Mouse (Mus musculus): ENCODE data around the gene Cfap65. TPM values are rescaled to one million over a fixed set of nuclear protein-coding genes. Genes with fewer than 3 reads are reported as not detected.
A peak's percentile ranks its signal among the peaks of the same experiment; 100 is the strongest.

Cfap65 gene
- polyA plus RNA-seq, 1 experiment from 2014 or later = not detected

- Histone ChIP-seq H3K27ac (no peak overlapping the region), H3K9ac (no peak overlapping the region), H3K4me2 (peak overlapping the region; percentile 18), H3K4me1 (peaks cover 5% of the 10 kb centered on the region), H3K4me3 (no peak overlapping the region), H3K9me3 (no peaks in the 10 kb centered on the region), H3K36me3 (no peaks in the 10 kb centered on the region), H3K27me3 (peaks cover 99% of the 10 kb centered on the region)
- 2% methylated on average over 39 of the region's 39 CpGs for WGBS
- 0 out of 2 replicates have a peak, but pooled peaks have one; percentile 43 for ATAC-seq (ENCODE audit: insufficient number of reproducible peaks, insufficient read depth, low FRiP score, low TSS enrichment, low read depth)
These were observed 42.9 kb downstream of the Cfap65 start for GRCm38 (mm10) chr1:74892351-74893133.

- Histone ChIP-seq H3K27ac (no peak overlapping the region), H3K36me3 (no peaks in the 10 kb centered on the region), H3K9ac (no peak overlapping the region), H3K9me3 (no peaks in the 10 kb centered on the region), H3K4me3 (no peak overlapping the region), H3K4me1 (peaks cover 5% of the 10 kb centered on the region; the same call in 1 of the 2 replicates), H3K4me2 (no peak overlapping the region), H3K27me3 (peaks cover 99% of the 10 kb centered on the region)
- 4% methylated on average over 5 of the region's 8 CpGs for WGBS
- no peak for ATAC-seq (ENCODE audit: insufficient number of reproducible peaks, insufficient read depth, low FRiP score, low TSS enrichment, low read depth)
These were observed 43.9 kb downstream of the Cfap65 start for GRCm38 (mm10) chr1:74891513-74891912.

- WGBS = under 1% methylated on average over 42 of the region's 43 CpGs
- Histone ChIP-seq H3K4me2 (peak within 1 kb of the TSS; percentile 49), H3K27ac (no peak within 1 kb of the TSS), H3K4me3 (peak within 1 kb of the TSS; percentile 29), H3K27me3 (peaks cover 99% of the 10 kb centered on the region), H3K9ac (no peak within 1 kb of the TSS), H3K9me3 (no peaks in the 10 kb centered on the region), H3K36me3 (no peaks in the 10 kb centered on the region), H3K4me1 (peaks cover 28% of the 10 kb centered on the region)
- ATAC-seq (ENCODE audit: insufficient number of reproducible peaks, insufficient read depth, low FRiP score, low TSS enrichment, low read depth) = no peak
These were observed 49.9 kb downstream of the Cfap65 start, which contains the start of gene Fev for GRCm38 (mm10) chr1:74885369-74886042. TSS of gene Fev (minus strand) at chr1:74885419.

DNA sequence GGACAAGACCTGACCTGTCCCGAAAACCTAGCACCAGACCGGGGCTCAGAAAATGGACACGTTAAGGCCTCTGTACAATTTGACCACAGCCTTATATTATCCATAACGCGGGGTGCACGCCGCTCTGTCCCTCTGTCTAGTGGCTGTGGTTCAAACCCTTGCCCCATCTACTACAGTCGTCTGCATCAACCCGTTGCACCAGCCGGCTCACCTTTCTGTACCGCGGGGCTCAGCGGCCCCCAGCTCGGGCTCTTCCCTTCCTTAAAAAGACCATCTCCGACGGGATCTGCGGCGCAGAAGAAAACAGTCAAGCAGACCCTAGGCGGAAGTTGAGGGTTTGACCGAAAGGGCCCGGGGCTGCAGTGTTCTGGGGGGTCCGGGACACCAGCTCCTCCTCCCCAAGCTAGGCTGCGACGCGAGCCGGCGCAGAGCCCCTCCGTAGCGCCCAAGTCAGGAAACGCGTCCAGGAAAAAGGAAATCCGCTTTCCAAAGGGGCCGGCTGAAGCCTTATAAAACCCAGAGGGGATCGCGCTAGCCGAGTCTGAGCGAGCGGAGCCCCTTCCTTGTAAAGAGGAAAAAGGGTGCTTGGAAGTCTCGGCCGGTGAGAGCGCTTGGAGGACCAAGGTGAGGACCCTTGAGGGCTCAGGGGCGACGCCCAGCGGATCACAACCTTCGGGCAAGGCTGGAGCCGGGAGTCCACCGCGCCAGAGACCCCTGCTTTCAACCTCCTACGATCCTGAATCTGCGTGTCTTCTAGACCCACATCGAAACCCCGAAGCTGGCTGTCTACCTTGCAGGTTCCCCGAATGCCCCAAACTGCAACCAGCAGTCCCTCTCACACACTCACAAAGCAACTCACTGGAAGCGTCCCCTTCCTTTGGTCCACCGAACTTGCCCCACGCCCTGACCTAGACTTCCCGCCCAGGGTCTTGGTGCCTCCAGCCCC is 50.9 kb downstream of the Cfap65 start:
- WGBS = under 1% methylated on average over 57 of the region's 57 CpGs
- Histone ChIP-seq H3K4me3 (peak overlapping the region; percentile 29), H3K4me2 (peak overlapping the region; percentile 49), H3K4me1 (peaks cover 28% of the 10 kb centered on the region), H3K27me3 (peaks cover 97% of the 10 kb centered on the region), H3K9me3 (no peaks in the 10 kb centered on the region), H3K9ac (no peak overlapping the region), H3K27ac (no peak overlapping the region), H3K36me3 (no peaks in the 10 kb centered on the region)
- no peak for ATAC-seq (ENCODE audit: insufficient number of reproducible peaks, insufficient read depth, low FRiP score, low TSS enrichment, low read depth)

DNA sequence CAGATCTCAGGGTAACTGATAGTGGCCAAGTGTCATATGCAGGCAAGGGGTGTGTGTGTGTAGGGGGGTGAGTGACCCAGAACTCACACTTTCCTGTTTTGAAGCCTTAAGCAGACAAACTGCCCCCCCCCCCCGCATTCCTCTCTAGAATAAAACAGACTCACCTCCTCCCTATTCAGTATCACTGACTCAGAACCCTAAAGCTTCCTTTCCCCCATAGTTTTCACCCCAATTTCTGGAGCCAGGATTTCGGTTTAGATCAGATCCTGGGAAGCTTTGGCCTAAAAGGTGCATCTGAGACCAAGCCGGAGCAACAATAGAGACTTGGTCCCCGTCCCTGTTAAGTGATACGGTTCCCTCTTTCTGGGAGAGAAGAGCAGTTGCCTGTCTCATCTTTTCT is 52.0 kb downstream of the Cfap65 start:
- no peaks in the 10 kb centered on the region for H3K36me3 ChIP-seq
- no peak for ATAC-seq (ENCODE audit: insufficient number of reproducible peaks, insufficient read depth, low FRiP score, low TSS enrichment, low read depth)
- H3K4me3 ChIP-seq = no peak overlapping the region
- H3K4me2 ChIP-seq = no peak overlapping the region
- peaks cover 28% of the 10 kb centered on the region for H3K4me1 ChIP-seq
- H3K9ac ChIP-seq = no peak overlapping the region
- H3K27ac ChIP-seq = no peak overlapping the region
- H3K27me3 ChIP-seq = peaks cover 99% of the 10 kb centered on the region
- WGBS = 3% methylated on average over 5 of the region's 5 CpGs
- H3K9me3 ChIP-seq = no peaks in the 10 kb centered on the region

DNA sequence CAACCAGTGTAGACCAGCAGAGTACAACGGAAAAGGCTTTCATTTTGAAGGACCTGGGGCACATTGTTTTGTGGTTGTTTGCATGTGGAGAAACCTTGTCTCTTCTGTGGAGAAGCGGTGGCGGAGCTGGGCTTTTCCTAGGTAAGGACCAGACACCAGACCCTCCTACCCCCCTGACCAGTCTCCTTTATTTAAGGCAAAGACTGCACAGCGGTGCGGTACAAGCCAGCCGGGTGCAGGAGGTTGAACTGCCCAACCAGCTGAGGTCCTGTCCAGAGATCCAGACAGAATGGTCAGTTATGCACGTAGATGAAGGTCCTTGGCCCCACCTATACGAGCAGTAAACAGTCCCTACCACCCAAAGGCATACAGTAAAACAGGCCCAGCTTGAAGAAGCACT is 52.6 kb downstream of the Cfap65 start:
- Histone ChIP-seq H3K4me1 (peaks cover 28% of the 10 kb centered on the region), H3K27ac (no peak overlapping the region), H3K9me3 (no peaks in the 10 kb centered on the region), H3K4me2 (peak overlapping the region; percentile 64), H3K27me3 (peaks cover 99% of the 10 kb centered on the region), H3K9ac (no peak overlapping the region), H3K36me3 (no peaks in the 10 kb centered on the region), H3K4me3 (no peak overlapping the region)
- no peak for ATAC-seq (ENCODE audit: insufficient number of reproducible peaks, insufficient read depth, low FRiP score, low TSS enrichment, low read depth)
- WGBS = 1% methylated on average over 8 of the region's 8 CpGs

DNA sequence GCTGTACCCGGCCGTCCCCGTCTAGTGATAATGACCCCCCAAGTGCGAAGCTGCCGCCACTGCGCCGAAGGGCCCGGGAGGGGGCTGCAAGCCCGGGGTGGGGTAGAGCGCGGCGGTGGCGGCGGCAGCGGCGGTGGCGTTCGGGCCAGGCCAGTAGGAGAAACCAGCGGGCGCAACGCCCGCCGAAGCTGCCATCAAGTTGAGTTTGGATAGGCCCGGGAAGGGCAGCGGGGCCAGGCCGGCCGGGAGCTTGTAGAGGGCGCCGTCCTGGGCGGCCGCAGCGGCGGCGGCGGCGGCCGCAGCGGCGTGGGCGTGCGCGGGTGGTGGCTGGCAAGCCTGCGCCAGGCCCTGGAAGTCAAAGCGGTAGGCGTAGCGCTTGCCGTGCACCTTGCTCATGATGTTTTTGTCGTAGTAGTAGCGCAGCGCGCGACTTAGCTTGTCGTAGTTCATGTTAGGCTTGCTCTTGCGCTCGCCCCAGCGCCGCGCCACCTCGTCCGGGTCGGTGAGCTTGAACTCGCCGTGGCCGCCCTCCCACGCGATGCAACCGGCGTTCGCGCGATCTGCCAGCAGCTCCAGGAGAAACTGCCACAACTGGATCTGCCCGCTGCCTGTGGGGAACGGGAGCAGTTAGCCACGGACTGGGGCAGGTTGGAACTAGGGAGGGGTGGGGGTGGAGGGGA is 53.2 kb downstream of the Cfap65 start:
- Histone ChIP-seq H3K9ac (peak overlapping the region; percentile 49; the same call in 1 of the 2 replicates), H3K36me3 (no peaks in the 10 kb centered on the region), H3K27me3 (peaks cover 97% of the 10 kb centered on the region), H3K4me3 (peak overlapping the region; percentile 41), H3K4me1 (peaks cover 28% of the 10 kb centered on the region), H3K9me3 (no peaks in the 10 kb centered on the region), H3K4me2 (peak overlapping the region; percentile 64), H3K27ac (no peak overlapping the region)
- ATAC-seq (ENCODE audit: insufficient number of reproducible peaks, insufficient read depth, low FRiP score, low TSS enrichment, low read depth) = no peak
- WGBS = 2% methylated on average over 74 of the region's 74 CpGs

DNA sequence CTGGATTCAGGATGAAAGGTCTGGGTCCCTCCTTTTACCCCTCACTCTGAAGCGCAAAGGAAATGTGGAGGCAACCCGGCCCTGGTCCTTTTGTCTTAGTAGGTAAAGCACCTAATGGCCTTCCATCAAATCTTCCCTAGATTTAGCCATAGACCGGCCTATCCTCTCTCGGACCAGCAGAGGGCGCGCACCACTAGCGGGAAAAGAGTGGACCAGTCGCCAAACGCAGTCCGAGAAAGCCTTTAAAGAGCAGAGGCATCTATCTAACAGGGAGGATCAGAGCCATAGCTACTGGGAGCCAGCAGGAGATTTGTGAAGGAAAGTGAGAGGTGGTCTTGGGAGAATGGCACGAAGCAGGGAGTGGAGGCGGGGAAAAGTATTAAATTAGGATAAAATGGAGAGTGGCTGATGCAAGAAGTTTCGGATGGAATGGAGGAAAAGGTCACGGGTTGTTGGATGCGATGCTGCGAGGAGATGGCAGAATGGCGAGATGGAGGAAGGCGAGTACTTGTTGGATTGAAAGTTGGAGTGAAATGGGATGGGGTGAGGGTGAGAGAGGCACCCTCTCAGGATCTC is 54.5 kb downstream of the Cfap65 start:
- ATAC-seq (ENCODE audit: insufficient number of reproducible peaks, insufficient read depth, low FRiP score, low TSS enrichment, low read depth) = no peak
- Histone ChIP-seq H3K4me3 (0 out of 2 replicates have a peak overlapping the region, but pooled peaks have one; percentile 16), H3K4me1 (peaks cover 27% of the 10 kb centered on the region), H3K4me2 (peak overlapping the region; percentile 42), H3K9me3 (no peaks in the 10 kb centered on the region), H3K27me3 (peaks cover 97% of the 10 kb centered on the region), H3K36me3 (no peaks in the 10 kb centered on the region), H3K9ac (no peak overlapping the region), H3K27ac (no peak overlapping the region)
- WGBS = 3% methylated on average over 18 of the region's 18 CpGs

- 52% methylated on average over 3 of the region's 3 CpGs for WGBS
These were observed 58.2 kb downstream of the Cfap65 start for GRCm38 (mm10) chr1:74877199-74877598.

GRCm38 (mm10) chr1:74872218-74872617 is 63.2 kb downstream of the Cfap65 start:
- peaks cover 59% of the 10 kb centered on the region for H3K27me3 ChIP-seq
- H3K9me3 ChIP-seq = no peaks in the 10 kb centered on the region
- no peak for ATAC-seq (ENCODE audit: insufficient number of reproducible peaks, insufficient read depth, low FRiP score, low TSS enrichment, low read depth)
- H3K4me3 ChIP-seq = no peak overlapping the region
- no peak overlapping the region for H3K27ac ChIP-seq
- no peak overlapping the region for H3K9ac ChIP-seq
- WGBS = 65% methylated on average over 2 of the region's 2 CpGs
- no peaks in the 10 kb centered on the region for H3K36me3 ChIP-seq
- no peaks in the 10 kb centered on the region for H3K4me1 ChIP-seq
- H3K4me2 ChIP-seq = no peak overlapping the region

More at GRCm38 (mm10) chr1:74877199-74877598, 58.2 kb downstream of the Cfap65 start:
- H3K4me3 ChIP-seq = no peak overlapping the region
- no peaks in the 10 kb centered on the region for H3K36me3 ChIP-seq
- no peak overlapping the region for H3K27ac ChIP-seq
- no peak overlapping the region for H3K4me2 ChIP-seq
- H3K9ac ChIP-seq = no peak overlapping the region
- H3K9me3 ChIP-seq = no peaks in the 10 kb centered on the region
- no peak for ATAC-seq (ENCODE audit: insufficient number of reproducible peaks, insufficient read depth, low FRiP score, low TSS enrichment, low read depth)
- H3K4me1 ChIP-seq = peaks cover 5% of the 10 kb centered on the region
- H3K27me3 ChIP-seq = peaks cover 82% of the 10 kb centered on the region
